Comparison of ENCODE assay signal across 7 mouse cellular contexts in the genomic region with DNA sequence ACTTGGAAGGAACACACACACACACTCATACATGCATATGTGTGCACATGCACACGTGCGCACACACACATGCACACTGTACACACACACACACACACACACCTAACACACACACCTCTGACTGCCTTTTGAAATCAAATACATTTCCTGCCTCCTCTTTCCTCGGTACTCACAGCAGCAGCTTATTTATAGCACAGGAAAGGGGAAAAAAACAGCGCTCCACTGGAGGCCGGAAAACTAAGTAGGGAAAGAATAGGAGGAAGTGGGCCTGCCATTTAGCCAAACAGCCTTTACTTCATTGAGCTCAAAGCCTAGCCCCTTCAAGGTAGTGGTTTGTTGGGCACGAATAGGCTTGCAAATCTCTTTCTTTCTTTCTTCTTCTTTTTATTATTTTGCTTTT. TPM values are rescaled to one million over a fixed set of nuclear protein-coding genes. Genes with fewer than 3 reads are reported as not detected.
A peak's percentile ranks its signal among the peaks of the same experiment; 100 is the strongest.
DNase-seq lines count a peak whose midpoint lies in the region; ATAC-seq and TF ChIP-seq lines count a peak whose summit lies in the region.

Rasgrp3 (plus strand) TSS at position 298 of the 400 bp plus-strand sequence.

- no peaks in the 10 kb centered on the region for H3K27me3 ChIP-seq in spleen, adult 2 months (ENCODE audit: control insufficient read depth, insufficient read depth, low read length)
- H3K27me3 ChIP-seq in kidney, embryonic 15.5 days = no peaks in the 10 kb centered on the region

- 24% methylated on average over 6 of the region's 6 CpGs for WGBS in spleen, adult 2 months
- 51% methylated on average over 6 of the region's 6 CpGs for whole genome bisulfite sequencing in kidney, embryonic 15.5 days

- no peak for TF ChIP-seq CTCF in spleen, adult 2 months (IDR thresholded peaks at IDR 0.05; ENCODE audit: extremely low read depth, insufficient read depth, insufficient read length, insufficient replicate concordance)

- DNase-seq in spleen, adult 2 months (ENCODE audit: low read depth in 1 of 2, low spot score in 2 of 2) = no peak
- no peak for DNase-seq in spleen, adult 12 weeks (ENCODE audit: low spot score)
- DNase-seq in gastrocnemius, postnatal 4 days (ENCODE audit: low spot score in 2 of 2) = no peak
- no peak for DNase-seq in cerebellum, postnatal 14 days
- no peak for DNase-seq in spleen, postnatal 4 days (ENCODE audit: low spot score in 2 of 2)

- no peak for ATAC-seq in kidney, embryonic 15.5 days (replicated peaks; ENCODE audit: low FRiP score)
- ATAC-seq in megakaryocyte progenitor cell, adult 5-6 weeks (replicated peaks; ENCODE audit: poor library complexity) = peak; percentile 27; the same call in 1 of the 2 replicates

- TF ChIP-seq POLR2A in spleen, adult 2 months (IDR thresholded peaks at IDR 0.05; ENCODE audit: low read depth, low read length) = no peak

- H3K27ac ChIP-seq in spleen, adult 2 months (ENCODE audit: insufficient read depth, low read length) = peak within 1 kb of the TSS; percentile 25; the same call in 1 of the 2 replicates
- peak within 1 kb of the TSS; percentile 73 for H3K27ac ChIP-seq in kidney, embryonic 15.5 days

- H3K9me3 ChIP-seq in kidney, embryonic 15.5 days (replicated peaks) = no peaks in the 10 kb centered on the region

- peak within 1 kb of the TSS; percentile 28; the same call in 1 of the 2 replicates for H3K4me3 ChIP-seq in spleen, adult 2 months (ENCODE audit: extremely low read depth, insufficient read depth, insufficient read length)
- H3K4me3 ChIP-seq in kidney, embryonic 15.5 days (replicated peaks) = peak within 1 kb of the TSS; percentile 32

- no peaks in the 10 kb centered on the region for H3K36me3 ChIP-seq in spleen, adult 2 months (ENCODE audit: control insufficient read depth, insufficient read depth, low read length)
- no peaks in the 10 kb centered on the region for H3K36me3 ChIP-seq in kidney, embryonic 15.5 days

- H3K9ac ChIP-seq in kidney, embryonic 15.5 days = no peak within 1 kb of the TSS

- peaks cover 8% of the 10 kb centered on the region; the same call in 1 of the 2 replicates for H3K4me1 ChIP-seq in spleen, adult 2 months (ENCODE audit: control insufficient read depth, insufficient read depth, insufficient read length)
- H3K4me1 ChIP-seq in kidney, embryonic 15.5 days = peaks cover 11% of the 10 kb centered on the region; the same call in 1 of the 2 replicates

- no peak within 1 kb of the TSS; the same call in 1 of the 2 replicates for H3K4me2 ChIP-seq in kidney, embryonic 15.5 days

RNA-seq across cellular contexts. Expression of gene Rasgrp3, which starts in this region (rescaled TPM):
- polyA plus RNA-seq in spleen, adult 2 months (2012; rRNA removed) = 9.8 TPM in 2 replicates
- total RNA-seq in gastrocnemius, postnatal 4 days (2021) = 10 to 100 TPM; 35.3 to 38.4 TPM
- polyA plus RNA-seq in kidney, embryonic 15.5 days (2015; fragmentation: Nextera tagmentation; extraction: Ambion mirVana) = 22.8 and 26.7 TPM in 2 replicates
- total RNA-seq in megakaryocyte progenitor cell, adult 5-6 weeks (2015) = 0.12 and 0.20 TPM in 2 replicates
- under 0.01 and 0.37 TPM in 2 replicates for total RNA-seq in megakaryocyte progenitor cell, adult 5-6 weeks (2017)

Comparison
In these comparisons a context has a peak if more than half of its experiments do, and no peak if none do; other contexts are left out.
1. RNA of gene Rasgrp3 (total RNA-seq): 35.3 to 38.4 TPM in gastrocnemius, postnatal 4 days; under 0.01 to 0.37 TPM in megakaryocyte progenitor cell, adult 5-6 weeks; every median in the first group is over 10 times any median in the second.
2. Peak in ATAC-seq in megakaryocyte progenitor cell, adult 5-6 weeks; RNA of the gene not detected or under 1 TPM.